Mouse (Mus musculus) ovary, postnatal 10 days (tissue): ENCODE measurements at regions not wholly inside any gene's neighbourhood (a gene's known extent, or its start where the extent isn't known, plus 50 kb on each side); places are given as distances from the start of the nearest gene placed in this dataset.

Experiments
- DNase-seq: peaks from one replicate; pipeline ENCODE4 v3.0.0; 2022; ENCODE audit warnings: low spot score

- DNase-seq = no peak
Observed at GRCm38 (mm10) chr15:62286666-62287655, 1364.1 kb upstream of the A1bg start.

GRCm38 (mm10) chr15:62284606-62285531, 1362.1 kb upstream of the A1bg start:
- DNase-seq = no peak

GRCm38 (mm10) chr15:62283661-62284429, 1361.0 kb upstream of the A1bg start:
- DNase-seq = no peak

- no peak for DNase-seq
Observed at GRCm38 (mm10) chr15:62282646-62283045, 1359.8 kb upstream of the A1bg start.

- DNase-seq = no peak
Observed at GRCm38 (mm10) chr15:62282116-62282515, 1359.3 kb upstream of the A1bg start.

GRCm38 (mm10) chr15:62279526-62279925, 1356.7 kb upstream of the A1bg start:
- DNase-seq = no peak

GRCm38 (mm10) chr15:62274818-62275217, 1352.0 kb upstream of the A1bg start:
- no peak for DNase-seq

GRCm38 (mm10) chr15:62273855-62274488, 1351.2 kb upstream of the A1bg start:
- no peak for DNase-seq

- no peak for DNase-seq
Observed at GRCm38 (mm10) chr15:62272755-62273154, 1349.9 kb upstream of the A1bg start.

- no peak for DNase-seq
Observed at GRCm38 (mm10) chr15:62271428-62271827, 1348.6 kb upstream of the A1bg start.

- DNase-seq = no peak
Observed at GRCm38 (mm10) chr15:62268189-62268588, 1345.4 kb upstream of the A1bg start.

- no peak for DNase-seq
Observed at GRCm38 (mm10) chr15:62267536-62267935, 1344.7 kb upstream of the A1bg start.

GRCm38 (mm10) chr15:62266025-62266424, 1343.2 kb upstream of the A1bg start:
- DNase-seq = no peak

GRCm38 (mm10) chr15:62265484-62265937, 1342.7 kb upstream of the A1bg start:
- no peak for DNase-seq

- no peak for DNase-seq
Observed at GRCm38 (mm10) chr15:62264966-62265365, 1342.2 kb upstream of the A1bg start.

GRCm38 (mm10) chr15:62264183-62264582, 1341.4 kb upstream of the A1bg start:
- DNase-seq = no peak

GRCm38 (mm10) chr15:62262487-62262886, 1339.7 kb upstream of the A1bg start:
- no peak for DNase-seq

GRCm38 (mm10) chr15:62261520-62261919, 1338.7 kb upstream of the A1bg start:
- DNase-seq = no peak

- no peak for DNase-seq
Observed at GRCm38 (mm10) chr15:62258611-62259010, 1335.8 kb upstream of the A1bg start.

- DNase-seq = no peak
Observed at GRCm38 (mm10) chr15:62257955-62258354, 1335.1 kb upstream of the A1bg start.

- DNase-seq = no peak
Observed at GRCm38 (mm10) chr15:62257110-62257667, 1334.4 kb upstream of the A1bg start.
